Mouse (Mus musculus): ENCODE measurements at regions not wholly inside any gene's neighbourhood (a gene's known extent, or its start where the extent isn't known, plus 50 kb on each side); places are given as distances from the start of the nearest gene placed in this dataset.
A peak's percentile ranks its signal among the peaks of the same experiment; 100 is the strongest.

- peak; percentile 6 for DNase-seq
Observed at GRCm38 (mm10) chr6:143373686-143374273, 206.8 kb downstream of the Etnk1 start.

- DNase-seq: no peak
Observed at GRCm38 (mm10) chr6:143375951-143376713, 209.1 kb downstream of the Etnk1 start.

- no peak for DNase-seq
Observed at GRCm38 (mm10) chr6:143377121-143377520, 210.1 kb downstream of the Etnk1 start.

DNA sequence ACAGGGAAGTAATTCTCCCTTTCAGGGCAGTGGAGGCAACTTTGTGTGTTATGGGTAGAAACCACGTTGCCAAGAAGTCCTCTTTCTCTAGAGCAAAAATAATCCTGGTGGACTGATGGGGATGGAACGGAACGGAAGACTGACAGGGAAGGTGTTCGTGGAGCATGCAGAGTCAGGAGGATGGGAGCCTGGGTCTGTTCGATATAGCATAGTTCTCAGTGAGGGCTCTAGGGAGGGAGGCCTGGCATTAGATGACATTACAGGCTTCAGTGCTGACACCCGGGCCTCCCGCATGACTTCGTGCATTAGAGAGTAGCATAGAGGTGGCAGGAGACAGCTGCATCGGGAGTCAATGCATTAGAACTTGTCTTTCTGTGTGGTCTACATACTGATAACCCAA lies 211.1 kb downstream of the Etnk1 start:
- DNase-seq: no peak

- no peak for DNase-seq
Observed at GRCm38 (mm10) chr6:143380490-143380889, 213.5 kb downstream of the Etnk1 start.

- no peak for DNase-seq
Observed at GRCm38 (mm10) chr6:143386597-143387450, 219.8 kb downstream of the Etnk1 start.

- no peak for DNase-seq
Observed at GRCm38 (mm10) chr6:143393543-143394207, 226.7 kb downstream of the Etnk1 start.

GRCm38 (mm10) chr6:143394377-143394776 lies 227.4 kb downstream of the Etnk1 start:
- no peak for DNase-seq

DNA sequence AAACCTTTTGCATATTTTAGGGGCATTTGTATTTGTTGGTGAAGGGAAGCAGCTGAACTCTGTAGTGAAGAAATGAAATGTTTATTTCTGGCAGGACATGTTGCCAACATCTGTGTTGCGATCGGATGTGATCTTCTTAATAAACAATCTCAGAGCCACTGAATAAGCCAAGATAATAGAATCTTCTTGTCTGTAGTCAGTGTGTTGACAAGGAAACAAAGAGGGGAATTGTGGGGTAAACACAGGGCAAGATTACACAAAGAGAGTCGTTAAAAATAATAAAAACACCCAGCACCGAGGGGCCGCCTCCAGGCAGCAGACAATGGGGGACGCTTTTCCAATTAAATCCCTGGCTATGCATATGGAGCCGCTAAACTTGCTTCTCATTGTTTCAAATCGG lies 234.4 kb downstream of the Etnk1 start:
- no peak for DNase-seq

GRCm38 (mm10) chr6:143401921-143402320 lies 234.9 kb downstream of the Etnk1 start:
- no peak for DNase-seq

DNA sequence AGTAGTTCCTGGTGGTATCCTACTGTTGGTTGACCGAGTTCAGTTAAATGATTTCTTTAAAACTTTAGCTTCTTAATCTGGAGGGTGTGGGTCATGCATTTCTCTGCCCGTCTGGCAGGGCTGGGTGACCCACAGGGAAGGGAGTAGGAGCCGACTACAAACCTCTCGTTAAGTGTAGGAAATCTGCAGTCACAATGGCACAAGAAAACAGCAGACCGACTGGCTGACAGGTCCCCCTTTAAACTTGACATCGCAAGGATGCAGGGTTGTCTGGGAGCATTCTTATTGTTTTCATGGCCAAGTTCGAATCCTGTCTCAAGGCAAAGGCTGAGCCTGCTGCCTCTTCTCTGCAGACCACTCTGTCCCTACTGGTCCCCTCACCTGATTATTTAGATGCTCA lies 235.7 kb downstream of the Etnk1 start:
- no peak for DNase-seq

DNA sequence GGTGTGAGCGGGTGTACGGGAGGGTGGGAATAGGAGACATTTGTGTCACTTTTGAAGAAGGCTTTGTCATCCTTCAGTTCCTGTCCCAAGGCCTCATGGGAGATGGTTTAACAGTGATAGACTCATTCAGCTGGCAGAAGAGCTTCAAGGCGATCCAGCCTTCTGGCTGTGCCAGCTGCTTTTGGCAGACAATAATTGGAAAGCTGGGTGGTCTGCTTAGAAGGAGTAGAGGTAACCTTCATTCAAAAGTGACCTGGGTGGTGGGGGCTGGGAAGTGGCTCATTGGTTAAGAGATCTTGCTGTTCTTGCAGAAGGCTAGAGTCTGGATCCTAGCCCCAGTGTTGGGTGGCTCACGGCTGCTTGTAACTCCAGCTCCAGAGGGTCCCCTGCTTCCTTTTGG lies 237.5 kb downstream of the Etnk1 start:
- DNase-seq: no peak

GRCm38 (mm10) chr6:143412056-143412455 lies 245.0 kb downstream of the Etnk1 start:
- no peak for DNase-seq

GRCm38 (mm10) chr6:143412721-143413120 lies 245.7 kb downstream of the Etnk1 start:
- DNase-seq: no peak

DNA sequence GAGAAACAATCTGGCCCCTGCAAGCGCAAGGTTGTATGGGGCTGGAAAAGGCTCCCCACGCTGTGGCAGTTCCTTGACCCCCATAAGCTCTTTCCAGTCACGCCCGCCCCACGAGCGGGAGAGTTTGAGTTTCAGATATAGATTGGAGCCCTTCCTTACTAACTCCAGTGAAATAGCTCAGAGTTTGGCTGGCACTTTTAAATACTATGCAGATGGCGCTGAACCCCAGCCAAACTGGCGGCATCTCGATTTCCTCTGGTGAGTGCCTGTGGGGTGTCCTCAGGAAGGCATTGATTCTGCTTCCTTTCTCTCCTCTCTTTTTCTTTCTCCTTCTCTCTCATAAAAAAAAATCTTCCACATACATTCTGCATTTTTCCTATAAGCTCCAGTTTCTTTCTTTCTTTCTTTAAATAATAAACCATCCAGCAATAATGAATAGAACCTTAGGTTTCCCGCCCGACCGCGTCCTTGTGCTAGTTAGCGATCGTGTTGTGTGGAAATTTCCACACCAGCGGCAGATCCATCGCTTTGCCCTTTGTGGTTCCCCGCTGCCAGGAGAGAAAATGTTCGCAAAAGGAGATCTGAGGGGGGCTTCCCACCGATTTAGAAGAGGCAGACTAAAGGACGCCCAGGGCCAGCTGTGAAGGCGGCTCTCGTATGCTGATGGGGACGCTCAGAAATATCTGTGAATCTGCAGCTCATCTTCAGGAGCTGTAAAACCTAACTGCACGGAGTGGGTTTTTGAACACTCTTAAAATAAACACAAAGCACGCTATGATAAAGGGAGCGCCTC lies 247.8 kb downstream of the Etnk1 start:
- no peak for DNase-seq

DNA sequence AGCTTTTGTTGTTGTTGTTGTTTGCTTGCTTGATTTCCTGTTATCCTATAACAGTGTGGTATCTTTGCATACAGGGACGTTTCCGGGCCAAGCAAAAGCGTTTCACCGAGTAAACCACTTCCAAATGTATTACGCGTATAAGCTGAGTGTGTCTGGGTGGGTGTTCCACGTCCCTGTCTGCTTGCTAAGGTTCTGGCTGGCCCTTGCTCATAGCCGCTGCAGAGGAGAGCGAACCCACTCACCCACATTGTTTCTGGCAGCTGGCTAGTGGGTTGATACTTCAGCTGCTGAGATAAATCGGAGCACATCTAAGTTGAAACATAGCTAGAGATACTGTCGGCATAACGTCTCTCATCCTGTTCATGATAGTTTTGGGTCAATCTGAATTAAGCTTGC lies 248.4 kb downstream of the Etnk1 start:
- no peak for DNase-seq

DNA sequence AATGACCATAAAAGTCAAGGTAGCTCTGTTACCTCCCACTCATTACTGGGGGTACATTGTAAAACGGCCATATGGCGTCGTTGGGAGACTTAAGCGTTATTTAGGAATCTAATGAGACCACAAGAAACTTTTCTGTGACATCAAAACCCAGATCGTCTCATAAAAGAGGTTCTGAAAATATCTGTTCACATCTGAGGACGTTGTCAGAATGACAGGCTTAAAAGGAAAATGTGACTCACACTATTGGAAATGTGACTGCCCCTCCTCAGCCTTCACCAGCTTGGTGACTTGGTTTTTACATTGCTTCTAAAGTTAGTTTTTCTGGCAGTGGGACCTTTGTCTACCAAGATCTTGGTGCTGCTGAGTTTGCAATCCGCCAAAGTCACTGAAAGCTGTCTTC lies 252.9 kb downstream of the Etnk1 start:
- no peak for DNase-seq

- DNase-seq: no peak
Observed at GRCm38 (mm10) chr6:143423026-143423425, 256.0 kb downstream of the Etnk1 start.

DNA sequence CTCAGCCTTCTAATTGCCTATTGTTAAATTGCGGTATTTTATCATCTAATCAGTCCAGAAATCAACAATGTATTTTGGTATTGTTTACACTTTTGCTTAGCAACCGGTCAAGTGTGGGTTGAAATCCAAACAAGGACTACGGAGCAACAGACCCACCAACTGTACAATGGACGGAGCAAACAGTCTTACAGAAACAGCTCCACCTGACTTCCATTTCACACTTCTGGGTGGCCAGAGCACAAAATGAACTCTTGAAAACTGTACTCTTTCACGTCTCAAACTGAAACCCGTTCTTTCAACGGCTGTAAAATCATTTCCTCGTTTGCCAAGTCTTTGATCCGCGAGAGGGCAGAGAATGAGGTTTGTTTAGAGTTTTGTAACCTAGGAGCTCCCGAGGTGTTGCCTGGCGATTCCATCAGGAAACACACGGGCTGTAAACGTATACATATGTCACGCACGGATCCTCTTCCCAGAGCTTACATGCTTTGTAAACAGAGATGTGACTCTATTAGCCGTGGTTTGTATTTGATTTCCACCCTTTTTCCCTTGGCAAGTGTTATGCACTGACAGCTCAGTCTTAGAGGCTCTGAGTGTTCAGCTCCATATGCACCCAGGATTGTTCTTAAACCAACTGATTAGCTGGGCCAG lies 258.3 kb downstream of the Etnk1 start:
- DNase-seq: no peak

GRCm38 (mm10) chr6:143431896-143432450 lies 265.0 kb downstream of the Etnk1 start:
- no peak for DNase-seq

Measured in adrenal gland, adult 8-10 months (tissue).